Mouse (Mus musculus) midbrain, embryonic 13.5 days (tissue): ENCODE measurements around the gene Grm2. TPM values are rescaled to one million over a fixed set of nuclear protein-coding genes. Genes with fewer than 3 reads are reported as not detected.
A peak's percentile ranks its signal among the peaks of the same experiment; 100 is the strongest.

ENCODE experiments used
- ATAC-seq: fragments of 200-750 bp; cut with Nextera tagmentation; 2 replicates; pipeline ENCODE4 v1.8.0; 2017; ENCODE audit warnings: mild to moderate bottlenecking, moderate TSS enrichment, moderate library complexity
- H3K27ac ChIP-seq: fragments of 300-500 bp; sonication (generic); 2 replicates; pipeline ENCODE4 v1.5.1; 2015; ENCODE audit warnings: inconsistent platforms, mild to moderate bottlenecking, moderate library complexity
- H3K27me3 ChIP-seq: fragments of 300-500 bp; sonication (generic); 2 replicates; pipeline ENCODE4 v1.6.1; 2015; ENCODE audit warnings: mild to moderate bottlenecking, inconsistent platforms
- H3K36me3 ChIP-seq: fragments of 300-500 bp; sonication (generic); 2 replicates; pipeline ENCODE4 v1.6.1; 2015; ENCODE audit warnings: mild to moderate bottlenecking, inconsistent platforms
- H3K4me1 ChIP-seq: fragments of 300-500 bp; sonication (generic); replicated peaks from 2 replicates; pipeline ENCODE4 v1.6.1; 2015; ENCODE audit warnings: inconsistent platforms
- H3K4me2 ChIP-seq: fragments of 300-500 bp; sonication (generic); replicated peaks from 2 replicates; pipeline ENCODE4 v1.6.1; 2015; ENCODE audit warnings: moderate library complexity, mild to moderate bottlenecking, inconsistent platforms
- H3K4me3 ChIP-seq: fragments of 300-500 bp; sonication (generic); replicated peaks from 2 replicates; pipeline ENCODE4 v1.5.1; 2015; ENCODE audit warnings: mild to moderate bottlenecking, inconsistent platforms
- H3K9ac ChIP-seq: fragments of 300-500 bp; sonication (generic); replicated peaks from 2 replicates; pipeline ENCODE4 v1.6.1; 2015; ENCODE audit warnings: mild to moderate bottlenecking, inconsistent platforms
- H3K9me3 ChIP-seq: fragments of 300-500 bp; sonication (generic); 2 replicates; pipeline ENCODE4 v1.6.1; 2016; ENCODE audit warnings: mild to moderate bottlenecking, inconsistent platforms
- WGBS: fragments of 180-500 bp; shearing (Covaris S2); methylation state at CpG from one replicate; pipeline ENCODE4 v1.1.7; 2015; 5-methylcytosine and 5-hydroxymethylcytosine counted together
- polyA plus RNA-seq: library from polyadenylated mRNA; unstranded; fragments of >200 nt; fragmentation: Nextera tagmentation; extraction: Ambion mirVana; gene quantifications from 2 replicates; pipeline ENCODE4 v1.2.1, GENCODE M21; 2015

Gene Grm2
- 7.7 and 9.6 TPM in 2 replicates for polyA plus RNA-seq

GRCm38 (mm10) chr9:106655884-106656720 lies at the start of gene Grm2:
Gene Grm2, minus strand, starts transcription at chr9:106656082.
- peaks cover 38% of the 10 kb centered on the region for H3K4me1 ChIP-seq
- H3K4me3 ChIP-seq: peak within 1 kb of the TSS; percentile 55
- no peaks in the 10 kb centered on the region for H3K9me3 ChIP-seq
- ATAC-seq: peak; percentile 82
- peak within 1 kb of the TSS; percentile 83 for H3K4me2 ChIP-seq
- H3K9ac ChIP-seq: peak within 1 kb of the TSS; percentile 77
- peaks cover 17% of the 10 kb centered on the region for H3K27me3 ChIP-seq
- peak within 1 kb of the TSS; percentile 35 for H3K27ac ChIP-seq
- H3K36me3 ChIP-seq: peaks cover 22% of the 10 kb centered on the region
- WGBS: under 1% methylated on average over 39 of the region's 44 CpGs

- Histone ChIP-seq H3K4me1 (no peaks in the 10 kb centered on the region), H3K4me2 (no peak overlapping the region), H3K9ac (no peak overlapping the region), H3K9me3 (no peaks in the 10 kb centered on the region), H3K27ac (no peak overlapping the region), H3K27me3 (no peaks in the 10 kb centered on the region), H3K4me3 (no peak overlapping the region), H3K36me3 (peaks cover 53% of the 10 kb centered on the region)
- WGBS: 93% methylated on average over 11 of the region's 11 CpGs
- ATAC-seq: no peak
Observed at GRCm38 (mm10) chr9:106692973-106693481, 37.1 kb upstream of the Grm2 start.

- no peak overlapping the region for H3K4me2 ChIP-seq
- H3K4me1 ChIP-seq: peaks cover 26% of the 10 kb centered on the region
- WGBS: 86% methylated on average over 8 of the region's 8 CpGs
- H3K27ac ChIP-seq: no peak overlapping the region
- peaks cover 21% of the 10 kb centered on the region for H3K36me3 ChIP-seq
- H3K4me3 ChIP-seq: no peak overlapping the region
- H3K9ac ChIP-seq: no peak overlapping the region
- no peaks in the 10 kb centered on the region for H3K27me3 ChIP-seq
- no peaks in the 10 kb centered on the region for H3K9me3 ChIP-seq
- no peak for ATAC-seq
Observed at GRCm38 (mm10) chr9:106688834-106689233, 33.0 kb upstream of the Grm2 start.

GRCm38 (mm10) chr9:106686983-106687650 lies 31.2 kb upstream of the Grm2 start:
- H3K4me3 ChIP-seq: no peak overlapping the region
- H3K36me3 ChIP-seq: peaks cover 3% of the 10 kb centered on the region; the same call in 1 of the 2 replicates
- no peak overlapping the region for H3K27ac ChIP-seq
- H3K4me1 ChIP-seq: peaks cover 26% of the 10 kb centered on the region
- no peaks in the 10 kb centered on the region for H3K27me3 ChIP-seq
- no peak overlapping the region for H3K9ac ChIP-seq
- H3K4me2 ChIP-seq: no peak overlapping the region
- ATAC-seq: peak; percentile 59
- H3K9me3 ChIP-seq: no peaks in the 10 kb centered on the region
- 41% methylated on average over 8 of the region's 8 CpGs for WGBS

GRCm38 (mm10) chr9:106685249-106686101 lies 29.6 kb upstream of the Grm2 start, which contains the start of gene Tex264:
Gene Tex264, minus strand, starts transcription at chr9:106685927.
- peak within 1 kb of the TSS; percentile 89 for H3K9ac ChIP-seq

GRCm38 (mm10) chr9:106684918-106685248 lies 29.0 kb upstream of the Grm2 start:
- peak overlapping the region; percentile 81 for H3K4me3 ChIP-seq
- peak; percentile 34 for ATAC-seq
- peaks cover 26% of the 10 kb centered on the region for H3K4me1 ChIP-seq
- H3K27ac ChIP-seq: no peak overlapping the region
- H3K27me3 ChIP-seq: no peaks in the 10 kb centered on the region
- 4% methylated on average over 12 of the region's 14 CpGs for WGBS
- H3K9me3 ChIP-seq: no peaks in the 10 kb centered on the region
- peak overlapping the region; percentile 96 for H3K4me2 ChIP-seq
- H3K36me3 ChIP-seq: peaks cover 15% of the 10 kb centered on the region
- peak overlapping the region; percentile 89 for H3K9ac ChIP-seq

More at GRCm38 (mm10) chr9:106685249-106686101, 29.6 kb upstream of the Grm2 start, which contains the start of gene Tex264:
- no peaks in the 10 kb centered on the region for H3K27me3 ChIP-seq
- peak within 1 kb of the TSS; percentile 62; the same call in 1 of the 2 replicates for H3K27ac ChIP-seq
- no peaks in the 10 kb centered on the region for H3K9me3 ChIP-seq
- peak; percentile 86 for ATAC-seq
- H3K4me2 ChIP-seq: peak within 1 kb of the TSS; percentile 96
- peaks cover 26% of the 10 kb centered on the region for H3K4me1 ChIP-seq
- H3K4me3 ChIP-seq: peak within 1 kb of the TSS; percentile 81
- WGBS: under 1% methylated on average over 84 of the region's 86 CpGs
- H3K36me3 ChIP-seq: peaks cover 14% of the 10 kb centered on the region

GRCm38 (mm10) chr9:106684093-106684872 lies 28.4 kb upstream of the Grm2 start:
- ATAC-seq: no peak
- no peaks in the 10 kb centered on the region for H3K27me3 ChIP-seq

GRCm38 (mm10) chr9:106681026-106681425 lies 25.1 kb upstream of the Grm2 start:
- Histone ChIP-seq H3K4me3 (no peak overlapping the region), H3K27me3 (no peaks in the 10 kb centered on the region), H3K27ac (no peak overlapping the region), H3K36me3 (peaks cover 24% of the 10 kb centered on the region), H3K9me3 (no peaks in the 10 kb centered on the region), H3K4me2 (no peak overlapping the region), H3K9ac (no peak overlapping the region), H3K4me1 (peaks cover 12% of the 10 kb centered on the region)
- WGBS: 92% methylated on average over 9 of the region's 9 CpGs
- no peak for ATAC-seq

More at GRCm38 (mm10) chr9:106684093-106684872, 28.4 kb upstream of the Grm2 start:
- Histone ChIP-seq H3K4me1 (peaks cover 26% of the 10 kb centered on the region), H3K36me3 (peaks cover 19% of the 10 kb centered on the region), H3K9ac (peak overlapping the region; percentile 89), H3K4me2 (peak overlapping the region; percentile 96), H3K9me3 (no peaks in the 10 kb centered on the region), H3K27ac (no peak overlapping the region), H3K4me3 (peak overlapping the region; percentile 81)
- 83% methylated on average over 6 of the region's 6 CpGs for whole genome bisulfite sequencing

- H3K36me3 ChIP-seq: peaks cover 29% of the 10 kb centered on the region
- no peak overlapping the region for H3K4me3 ChIP-seq
- H3K27me3 ChIP-seq: no peaks in the 10 kb centered on the region
- H3K4me1 ChIP-seq: no peaks in the 10 kb centered on the region
- ATAC-seq: no peak
- no peaks in the 10 kb centered on the region for H3K9me3 ChIP-seq
- no peak overlapping the region for H3K9ac ChIP-seq
- WGBS: 80% methylated on average over 4 of the region's 4 CpGs
- H3K27ac ChIP-seq: no peak overlapping the region
- H3K4me2 ChIP-seq: no peak overlapping the region
Observed at GRCm38 (mm10) chr9:106678242-106678641, 22.4 kb upstream of the Grm2 start.

GRCm38 (mm10) chr9:106677702-106678101 lies 21.8 kb upstream of the Grm2 start:
- Histone ChIP-seq H3K9me3 (no peaks in the 10 kb centered on the region), H3K4me3 (no peak overlapping the region), H3K27ac (no peak overlapping the region), H3K9ac (no peak overlapping the region), H3K4me2 (no peak overlapping the region), H3K36me3 (peaks cover 34% of the 10 kb centered on the region), H3K27me3 (no peaks in the 10 kb centered on the region), H3K4me1 (no peaks in the 10 kb centered on the region)
- no peak for ATAC-seq
- 91% methylated on average over 5 of the region's 5 CpGs for WGBS

- ATAC-seq: no peak
- 73% methylated on average over 4 of the region's 4 CpGs for WGBS
Observed at GRCm38 (mm10) chr9:106676571-106676970, 20.7 kb upstream of the Grm2 start.

More at GRCm38 (mm10) chr9:106676571-106676970, 20.7 kb upstream of the Grm2 start:
- Histone ChIP-seq H3K36me3 (peaks cover 33% of the 10 kb centered on the region), H3K9ac (no peak overlapping the region), H3K27me3 (no peaks in the 10 kb centered on the region), H3K4me3 (no peak overlapping the region), H3K27ac (no peak overlapping the region), H3K9me3 (no peaks in the 10 kb centered on the region), H3K4me1 (no peaks in the 10 kb centered on the region), H3K4me2 (no peak overlapping the region)
